ENCODE assay signal across 10 mouse cellular contexts in the genomic region with DNA sequence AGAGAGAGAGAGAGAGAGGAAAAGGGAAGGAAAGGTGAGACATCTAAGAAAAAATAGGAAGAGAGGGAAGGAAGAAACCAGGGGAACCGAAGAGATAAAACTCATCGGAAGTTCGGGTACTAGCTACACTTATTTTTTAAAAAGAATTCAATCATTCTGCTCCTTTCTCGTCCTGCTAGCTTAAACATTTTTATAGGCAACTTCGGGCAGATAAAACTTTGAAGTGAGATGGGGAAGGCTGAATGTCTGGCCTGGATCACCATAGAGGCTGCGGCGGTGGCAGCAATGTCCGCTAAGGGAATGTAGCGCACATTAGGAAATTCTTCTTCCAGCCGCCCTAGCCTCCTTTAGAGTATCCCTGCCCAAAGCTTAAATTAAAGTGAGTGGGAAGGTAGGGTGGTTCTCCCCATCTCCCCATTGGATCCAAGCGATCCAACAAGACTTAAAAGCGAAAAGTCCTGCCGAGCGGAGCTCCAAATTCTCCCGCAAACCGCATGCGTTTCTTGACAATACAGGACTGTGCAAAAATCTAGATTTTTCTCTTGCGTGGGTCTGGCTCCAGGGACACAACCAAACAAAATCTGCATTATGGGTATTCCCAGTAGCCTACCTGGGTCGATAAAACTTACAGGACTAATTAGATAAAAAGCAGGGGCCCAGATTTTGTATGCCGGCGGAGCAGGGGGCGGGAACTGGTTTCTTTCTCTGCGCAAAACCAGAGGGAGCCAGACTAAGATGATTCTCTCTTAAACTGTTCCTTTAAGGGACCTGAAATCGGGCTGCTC. TPM values are rescaled to one million over a fixed set of nuclear protein-coding genes. Genes with fewer than 3 reads are reported as not detected.
DNase-seq lines count a peak whose midpoint lies in the region; ATAC-seq and TF ChIP-seq lines count a peak whose summit lies in the region.
"Had no signal": no experiment of that assay in that cellular context is flagged by ENCODE, and none has a peak within 500 bp of the region (broad histone marks: within the 10 kb centered on the region; RNA-seq: fewer than 3 reads in every experiment).

No protein-coding gene starts in this region.

- 3% methylated on average over 24 of the region's 24 CpGs for WGBS in heart, adult 2 months
- 3% methylated on average over 24 of the region's 24 CpGs for WGBS in limb, embryonic 15.5 days
- WGBS in stomach, embryonic 16.5 days: 4% methylated on average over 24 of the region's 24 CpGs

- H3K27ac ChIP-seq in heart, adult 2 months: no peak overlapping the region
- no peak overlapping the region for H3K27ac ChIP-seq in limb, embryonic 15.5 days
- H3K27ac ChIP-seq in stomach, embryonic 16.5 days (ENCODE audit: low read length): no peak overlapping the region

- peaks cover 5% of the 10 kb centered on the region for H3K27me3 ChIP-seq in heart, adult 2 months (ENCODE audit: control insufficient read depth, insufficient read depth, low read length)
- peaks cover 84% of the 10 kb centered on the region for H3K27me3 ChIP-seq in limb, embryonic 15.5 days
- peaks cover 65% of the 10 kb centered on the region for H3K27me3 ChIP-seq in stomach, embryonic 16.5 days (ENCODE audit: control insufficient read depth, insufficient read depth, low read length)

- H3K9me3 ChIP-seq in limb, embryonic 15.5 days: no peaks in the 10 kb centered on the region
- no peaks in the 10 kb centered on the region for H3K9me3 ChIP-seq in stomach, embryonic 16.5 days (replicated peaks; ENCODE audit: control insufficient read depth, low read length)

- no peak for TF ChIP-seq EP300 in heart, adult 2 months (IDR thresholded peaks at IDR 0.05; ENCODE audit: insufficient read depth, low read depth, low read length)

- no peaks in the 10 kb centered on the region for H3K36me3 ChIP-seq in heart, adult 2 months (ENCODE audit: control insufficient read depth, insufficient read depth, low read length)
- H3K36me3 ChIP-seq in limb, embryonic 15.5 days: no peaks in the 10 kb centered on the region
- H3K36me3 ChIP-seq in stomach, embryonic 16.5 days (ENCODE audit: control insufficient read depth, insufficient read depth, low read length): no peaks in the 10 kb centered on the region

- H3K9ac ChIP-seq in heart, adult 2 months (ENCODE audit: low read depth, low read length): no peak overlapping the region
- H3K9ac ChIP-seq in limb, embryonic 15.5 days: no peak overlapping the region
- H3K9ac ChIP-seq in stomach, embryonic 16.5 days (ENCODE audit: low read length): no peak overlapping the region

- peak overlapping the region; percentile 31 for H3K4me2 ChIP-seq in limb, embryonic 15.5 days
- peak overlapping the region; percentile 48 for H3K4me2 ChIP-seq in stomach, embryonic 16.5 days (ENCODE audit: low read depth, low read length)

- TF ChIP-seq POLR2A in heart, adult 2 months (IDR thresholded peaks at IDR 0.05; ENCODE audit: insufficient read depth, low read depth, low read length): no peak

- no peak for TF ChIP-seq CTCF in heart, adult 2 months (IDR thresholded peaks at IDR 0.05)

- ATAC-seq in limb, embryonic 15.5 days (ENCODE audit: insufficient number of reproducible peaks, low FRiP score, low TSS enrichment, low read depth): no peak
- ATAC-seq in stomach, embryonic 16.5 days (ENCODE audit: insufficient read depth, low FRiP score): no peak

- no peak for DNase-seq in heart, adult 2 months
- DNase-seq in heart, postnatal 36 days: no peak
- DNase-seq in right cerebral cortex, postnatal 10 days (ENCODE audit: low spot score in 2 of 2): peak; percentile 40 to 41
- no peak for DNase-seq in right cerebral cortex, adult 18-20 months
- DNase-seq in gastrocnemius, postnatal 14 days: no peak
- no peak for DNase-seq in cerebellum, adult 11-12 months
- DNase-seq: cerebellum, adult 2 months had no signal

- no peaks in the 10 kb centered on the region for H3K4me1 ChIP-seq in heart, adult 2 months (ENCODE audit: control insufficient read depth, insufficient read depth, low read length)
- peaks cover 5% of the 10 kb centered on the region; the same call in 1 of the 2 replicates for H3K4me1 ChIP-seq in limb, embryonic 15.5 days
- H3K4me1 ChIP-seq in stomach, embryonic 16.5 days (ENCODE audit: control insufficient read depth, insufficient read depth, low read length): no peaks in the 10 kb centered on the region

- H3K4me3 ChIP-seq in heart, adult 2 months: peak overlapping the region; percentile 16; the same call in 1 of the 2 replicates
- peak overlapping the region; percentile 16 for H3K4me3 ChIP-seq in limb, embryonic 15.5 days
- peak overlapping the region; percentile 38 for H3K4me3 ChIP-seq in stomach, embryonic 16.5 days (replicated peaks; ENCODE audit: low read length)

- no peaks in the 10 kb centered on the region for H3K79me2 ChIP-seq in heart, adult 2 months (replicated peaks; ENCODE audit: control insufficient read depth, insufficient read depth, low read length)

- intact Hi-C loops in heart, adult 2 months (cut with DNase I): loop anchor here (5.0 kb wide), 2 partner anchors 1568 to 1813 kb away; no protein-coding TSS in a partner anchor
- intact Hi-C loops in heart, postnatal 36 days (cut with DNase I): loop anchor here (5.0 to 10.0 kb wide), 5 partner anchors 581 to 1901 kb away; no protein-coding TSS in a partner anchor
- intact Hi-C loops in gastrocnemius, postnatal 14 days (cut with DNase I; ENCODE audit: low total_unique reads): no loop called here

RNA-seq across cellular contexts. Expression of gene Foxg1, which starts 8.4 kb away (rescaled TPM):
- not detected for total RNA-seq in heart, adult 2 months (2021)
- polyA plus RNA-seq in heart, adult 2 months (2012; rRNA removed): 0.14 TPM in 1 of 2 replicates, not detected in the other
- total RNA-seq in heart, postnatal 36 days (2021): not detected
- polyA plus RNA-seq in limb, embryonic 15.5 days (2015; fragmentation: Nextera tagmentation; extraction: Ambion mirVana): not detected in 2 replicates
- polyA plus RNA-seq in stomach, embryonic 16.5 days (2015; fragmentation: Nextera tagmentation; extraction: Ambion mirVana): 0.10 TPM in 1 of 2 replicates, not detected in the other
- not detected for total RNA-seq in gastrocnemius, postnatal 14 days (2021)
- total RNA-seq: liver, adult 2 months had no signal
- polyA plus RNA-seq: cerebellum, adult 2 months; liver, adult 2 months had no signal

RNA-seq across cellular contexts. Expression of gene Gm43517, which starts 11.0 kb away (rescaled TPM):
- not detected for total RNA-seq in heart, adult 2 months (2021)
- polyA plus RNA-seq in heart, adult 2 months (2012; rRNA removed): not detected in 2 replicates
- not detected for total RNA-seq in heart, postnatal 36 days (2021)
- polyA plus RNA-seq in limb, embryonic 15.5 days (2015; fragmentation: Nextera tagmentation; extraction: Ambion mirVana): not detected in 2 replicates
- not detected in 2 replicates for polyA plus RNA-seq in stomach, embryonic 16.5 days (2015; fragmentation: Nextera tagmentation; extraction: Ambion mirVana)
- total RNA-seq in gastrocnemius, postnatal 14 days (2021): not detected
- total RNA-seq: liver, adult 2 months had no signal
- polyA plus RNA-seq: cerebellum, adult 2 months; liver, adult 2 months had no signal

Comparison
In these comparisons a context has a peak if more than half of its experiments do, and no peak if none do; other contexts are left out.
1. DNase-seq: peak in right cerebral cortex, postnatal 10 days (2 of 2); none in heart, adult 2 months (0 of 2), heart, postnatal 36 days (0 of 2), right cerebral cortex, adult 18-20 months (single experiment), gastrocnemius, postnatal 14 days (single experiment) and cerebellum, adult 11-12 months (single experiment).
2. Peak in every context shown above with its lines, with median percentiles within 50 percentile points of each other: H3K4me3 ChIP-seq.